Mouse (Mus musculus): ENCODE data around the gene Zdhhc20. TPM values are rescaled to one million over a fixed set of nuclear protein-coding genes. Genes with fewer than 3 reads are reported as not detected.

Gene Zdhhc20
- polyA plus RNA-seq, 1 experiment from 2014 or later, result 66.8 TPM

- H3K4me2 ChIP-seq (replicated peaks; ENCODE audit: low read depth, low read length), result no peak overlapping the region
- no peak overlapping the region for H3K4me3 ChIP-seq (ENCODE audit: low read length)
- H3K4me1 ChIP-seq (ENCODE audit: control insufficient read depth, insufficient read depth, low read length), result no peaks in the 10 kb centered on the region
- H3K27ac ChIP-seq (ENCODE audit: low read depth, low read length), result no peak overlapping the region
- H3K36me3 ChIP-seq (ENCODE audit: control insufficient read depth, insufficient read depth, low read length), result no peaks in the 10 kb centered on the region
- H3K9me3 ChIP-seq (ENCODE audit: control insufficient read depth, low read length), result no peaks in the 10 kb centered on the region
- H3K27me3 ChIP-seq (ENCODE audit: control insufficient read depth, insufficient read depth, low read length), result no peaks in the 10 kb centered on the region
- ATAC-seq (ENCODE audit: low FRiP score, low TSS enrichment), result no peak
- no peak overlapping the region for H3K9ac ChIP-seq (ENCODE audit: low read depth, low read length)
- WGBS, result 65% methylated on average over 2 of the region's 2 CpGs
These were observed 100.8 kb downstream of the Zdhhc20 start for GRCm38 (mm10) chr14:57789311-57789710.

- H3K4me3 ChIP-seq (ENCODE audit: low read length), result no peak overlapping the region
- H3K36me3 ChIP-seq (ENCODE audit: control insufficient read depth, insufficient read depth, low read length), result no peaks in the 10 kb centered on the region
- 59% methylated on average over 4 of the region's 4 CpGs for WGBS
- no peak overlapping the region for H3K4me2 ChIP-seq (replicated peaks; ENCODE audit: low read depth, low read length)
- H3K9ac ChIP-seq (ENCODE audit: low read depth, low read length), result no peak overlapping the region
- H3K27me3 ChIP-seq (ENCODE audit: control insufficient read depth, insufficient read depth, low read length), result no peaks in the 10 kb centered on the region
- no peaks in the 10 kb centered on the region for H3K4me1 ChIP-seq (ENCODE audit: control insufficient read depth, insufficient read depth, low read length)
- no peaks in the 10 kb centered on the region for H3K9me3 ChIP-seq (ENCODE audit: control insufficient read depth, low read length)
- H3K27ac ChIP-seq (ENCODE audit: low read depth, low read length), result no peak overlapping the region
- ATAC-seq (ENCODE audit: low FRiP score, low TSS enrichment), result no peak
These were observed 102.7 kb downstream of the Zdhhc20 start for GRCm38 (mm10) chr14:57787406-57787805.

Small RNAs within 50 kb of the gene (microRNA-seq; reads per million reads assigned to microRNA genes)
- gene Mir3077, result not detected

Other genes starting within 250 kb of the Zdhhc20 start
- 25.4 and 36.7 TPM in 2 replicates for gene Xpo4, start 224.8 kb downstream of the Zdhhc20 start, polyA plus RNA-seq (2014; fragmentation: Nextera tagmentation; extraction: Ambion mirVana)
- gene Gm49361, start 144.2 kb downstream of the Zdhhc20 start, polyA plus RNA-seq (2014; fragmentation: Nextera tagmentation; extraction: Ambion mirVana), result not detected in 2 replicates
- 12.6 and 21.5 TPM in 2 replicates for gene Lats2, start 131.9 kb downstream of the Zdhhc20 start, polyA plus RNA-seq (2014; fragmentation: Nextera tagmentation; extraction: Ambion mirVana)
- gene Sap18, start 92.1 kb downstream of the Zdhhc20 start, polyA plus RNA-seq (2014; fragmentation: Nextera tagmentation; extraction: Ambion mirVana), result 37.2 and 49.1 TPM in 2 replicates
- gene Ska3, start 64.1 kb downstream of the Zdhhc20 start, polyA plus RNA-seq (2014; fragmentation: Nextera tagmentation; extraction: Ambion mirVana), result 32.1 and 51.9 TPM in 2 replicates
- 161 and 166 TPM in 2 replicates for gene Mrpl57, start 64.0 kb downstream of the Zdhhc20 start, polyA plus RNA-seq (2014; fragmentation: Nextera tagmentation; extraction: Ambion mirVana)
- gene Micu2, start 109.0 kb upstream of the Zdhhc20 start, polyA plus RNA-seq (2014; fragmentation: Nextera tagmentation; extraction: Ambion mirVana), result 58.0 and 60.5 TPM in 2 replicates
- 7.1 and 8.5 TPM in 2 replicates for gene Fgf9, start 180.3 kb upstream of the Zdhhc20 start, polyA plus RNA-seq (2014; fragmentation: Nextera tagmentation; extraction: Ambion mirVana)